In genomic region chr10:18483658-18484057, GRCm38 (mm10) we compare ENCODE assay signal across 17 mouse cellular contexts.
DNase-seq lines count a peak whose midpoint lies in the region; ATAC-seq lines count a peak whose summit lies in the region.
"Had no signal": no experiment of that assay in that cellular context is flagged by ENCODE, and none has a peak within 500 bp of the region (broad histone marks: within the 10 kb centered on the region; RNA-seq: fewer than 3 reads in every experiment).

No protein-coding gene starts in this region.

- 0 out of 2 replicates have a peak overlapping the region, but pooled peaks have one; percentile 6 for H3K27ac ChIP-seq in forebrain, embryonic 13.5 days
- H3K27ac ChIP-seq in forebrain, embryonic 10.5 days = no peak overlapping the region
- H3K27ac ChIP-seq in heart, embryonic 15.5 days = peak overlapping the region; percentile 34; the same call in 1 of the 2 replicates
- H3K27ac ChIP-seq in neural tube, embryonic 15.5 days (replicated peaks) = 0 out of 2 replicates have a peak overlapping the region, but pooled peaks have one; percentile 33
- H3K27ac ChIP-seq: heart, embryonic 10.5 days had no signal

- WGBS in forebrain, embryonic 13.5 days = 93% methylated on average over 3 of the region's 3 CpGs
- WGBS in forebrain, embryonic 10.5 days = 92% methylated on average over 3 of the region's 3 CpGs
- WGBS in heart, embryonic 15.5 days = 80% methylated on average over 3 of the region's 3 CpGs
- WGBS in neural tube, embryonic 15.5 days = 68% methylated on average over 3 of the region's 3 CpGs

- H3K4me2 ChIP-seq in forebrain, embryonic 13.5 days = no peak overlapping the region
- H3K4me2 ChIP-seq in heart, embryonic 15.5 days = no peak overlapping the region
- no peak overlapping the region for H3K4me2 ChIP-seq in neural tube, embryonic 15.5 days
- H3K4me2 ChIP-seq: embryonic facial prominence, embryonic 13.5 days; hindbrain, embryonic 14.5 days had no signal

- H3K27me3 ChIP-seq in forebrain, embryonic 13.5 days = no peaks in the 10 kb centered on the region
- H3K27me3 ChIP-seq in forebrain, embryonic 10.5 days (ENCODE audit: poor library complexity, severe bottlenecking) = no peaks in the 10 kb centered on the region
- no peaks in the 10 kb centered on the region for H3K27me3 ChIP-seq in heart, embryonic 15.5 days
- no peaks in the 10 kb centered on the region for H3K27me3 ChIP-seq in neural tube, embryonic 15.5 days (replicated peaks)
- H3K27me3 ChIP-seq: CH12.LX; embryonic facial prominence, embryonic 13.5 days; Patski had no signal

- no peak overlapping the region for H3K9ac ChIP-seq in forebrain, embryonic 13.5 days
- H3K9ac ChIP-seq in heart, embryonic 15.5 days = no peak overlapping the region
- no peak overlapping the region for H3K9ac ChIP-seq in neural tube, embryonic 15.5 days (replicated peaks)
- H3K9ac ChIP-seq: embryonic facial prominence, embryonic 13.5 days; forebrain, postnatal 0 days; hindbrain, embryonic 14.5 days had no signal

- ATAC-seq in forebrain, embryonic 13.5 days = no peak
- no peak for ATAC-seq in heart, embryonic 15.5 days (replicated peaks; ENCODE audit: insufficient number of reproducible peaks, insufficient read depth, low FRiP score, low read depth)
- no peak for ATAC-seq in neural tube, embryonic 15.5 days (ENCODE audit: low FRiP score)
- ATAC-seq in erythroid progenitor cell, adult 5-6 weeks (replicated peaks; ENCODE audit: low FRiP score, poor library complexity, severe bottlenecking) = no peak
- ATAC-seq: activated CD4-positive, CD25-positive, alpha-beta regulatory T cell, adult 4 months; Patski had no signal

- no peak overlapping the region for H3K4me3 ChIP-seq in forebrain, embryonic 13.5 days
- no peak overlapping the region for H3K4me3 ChIP-seq in forebrain, embryonic 10.5 days
- no peak overlapping the region for H3K4me3 ChIP-seq in heart, embryonic 15.5 days
- H3K4me3 ChIP-seq in neural tube, embryonic 15.5 days (replicated peaks) = no peak overlapping the region
- H3K4me3 ChIP-seq: embryonic facial prominence, embryonic 13.5 days; heart, embryonic 10.5 days had no signal

- peaks cover 24% of the 10 kb centered on the region for H3K4me1 ChIP-seq in forebrain, embryonic 13.5 days
- peaks cover 17% of the 10 kb centered on the region for H3K4me1 ChIP-seq in forebrain, embryonic 10.5 days
- peaks cover 28% of the 10 kb centered on the region for H3K4me1 ChIP-seq in heart, embryonic 15.5 days (replicated peaks)
- peaks cover 22% of the 10 kb centered on the region for H3K4me1 ChIP-seq in neural tube, embryonic 15.5 days

- no peaks in the 10 kb centered on the region for H3K36me3 ChIP-seq in forebrain, embryonic 13.5 days (ENCODE audit: poor library complexity, severe bottlenecking)
- peaks cover 11% of the 10 kb centered on the region for H3K36me3 ChIP-seq in forebrain, embryonic 10.5 days (replicated peaks)
- no peaks in the 10 kb centered on the region for H3K36me3 ChIP-seq in heart, embryonic 15.5 days
- H3K36me3 ChIP-seq in neural tube, embryonic 15.5 days = no peaks in the 10 kb centered on the region
- H3K36me3 ChIP-seq: embryonic facial prominence, embryonic 13.5 days had no signal

- H3K9me3 ChIP-seq in forebrain, embryonic 13.5 days (replicated peaks) = no peaks in the 10 kb centered on the region
- no peaks in the 10 kb centered on the region for H3K9me3 ChIP-seq in forebrain, embryonic 10.5 days
- H3K9me3 ChIP-seq in heart, embryonic 15.5 days (replicated peaks) = no peaks in the 10 kb centered on the region
- H3K9me3 ChIP-seq in neural tube, embryonic 15.5 days (replicated peaks) = no peaks in the 10 kb centered on the region
- H3K9me3 ChIP-seq: embryonic facial prominence, embryonic 13.5 days; heart, embryonic 10.5 days had no signal

- DNase-seq in forebrain, embryonic 10.5 days (ENCODE audit: extremely low spot score, low spot score) = no peak
- DNase-seq in heart, adult 11 months = no peak
- DNase-seq in neural tube, embryonic 10.5 days (ENCODE audit: extremely low spot score, low spot score) = no peak
- DNase-seq: adrenal gland, postnatal 14 days; gastrocnemius, postnatal 25 days; kidney, adult 8-10 months had no signal
